Mouse (Mus musculus) forebrain, embryonic 12.5 days (tissue): ENCODE measurements around the gene Tnfrsf22. TPM values are rescaled to one million over a fixed set of nuclear protein-coding genes. Genes with fewer than 3 reads are reported as not detected.
"Not testable (repeated sequence)": the region's sequence is repeated elsewhere in the genome, so short reads cannot be mapped to it uniquely, and the experiment has no call there.

Source experiments
- ATAC-seq: fragments of 200-750 bp; cut with Nextera tagmentation; 2 replicates; pipeline ENCODE4 v1.8.0; 2017; ENCODE audit warnings: moderate TSS enrichment; ENCODE audit not compliant: low FRiP score
- H3K27ac ChIP-seq: fragments of 300-500 bp; sonication (generic); 2 replicates; pipeline ENCODE4 v1.5.1; 2016; ENCODE audit warnings: mild to moderate bottlenecking
- H3K27me3 ChIP-seq: fragments of 300-500 bp; sonication (generic); 2 replicates; pipeline ENCODE4 v1.6.1; 2016; ENCODE audit warnings: mild to moderate bottlenecking
- H3K36me3 ChIP-seq: fragments of 300-500 bp; sonication (generic); replicated peaks from 2 replicates; pipeline ENCODE4 v1.6.1; 2016; ENCODE audit warnings: mild to moderate bottlenecking
- H3K4me1 ChIP-seq: fragments of 300-500 bp; sonication (generic); 2 replicates; pipeline ENCODE4 v1.6.1; 2016
- H3K4me2 ChIP-seq: fragments of 300-500 bp; sonication (generic); 2 replicates; pipeline ENCODE4 v1.6.1; 2016; ENCODE audit warnings: mild to moderate bottlenecking, moderate library complexity
- H3K4me3 ChIP-seq: fragments of 300-500 bp; sonication (generic); replicated peaks from 2 replicates; pipeline ENCODE4 v1.5.1; 2016; ENCODE audit warnings: mild to moderate bottlenecking
- H3K9ac ChIP-seq: fragments of 300-500 bp; sonication (generic); 2 replicates; pipeline ENCODE4 v1.6.1; 2016; ENCODE audit warnings: mild to moderate bottlenecking
- H3K9me3 ChIP-seq: fragments of 300-500 bp; sonication (generic); 2 replicates; pipeline ENCODE4 v1.6.1; 2016
- WGBS: fragments of 180-500 bp; shearing (Covaris S2); methylation state at CpG from one replicate; pipeline ENCODE4 v1.1.7; 2016; 5-methylcytosine and 5-hydroxymethylcytosine counted together
- polyA plus RNA-seq: library from polyadenylated mRNA; unstranded; fragments of >200 nt; fragmentation: Nextera tagmentation; extraction: Ambion mirVana; gene quantifications from 2 replicates; pipeline ENCODE4 v1.2.1, GENCODE M21; 2016

Tnfrsf22 gene
- polyA plus RNA-seq, result 7.7 and 7.8 TPM in 2 replicates

GRCm38 (mm10) chr7:143649034-143649768, at the start of gene Tnfrsf22:
Gene Tnfrsf22, minus strand, starts transcription at chr7:143649661.
- WGBS, result 4% methylated on average over 39 of the region's 39 CpGs
- H3K27ac ChIP-seq, result no peak within 1 kb of the TSS
- peaks cover 8% of the 10 kb centered on the region; the same call in 1 of the 2 replicates for H3K9me3 ChIP-seq
- H3K9ac ChIP-seq, result peak within 1 kb of the TSS; percentile 77
- H3K4me2 ChIP-seq, result peak within 1 kb of the TSS; percentile 87
- no peaks in the 10 kb centered on the region for H3K27me3 ChIP-seq
- H3K4me1 ChIP-seq, result no peaks in the 10 kb centered on the region
- H3K4me3 ChIP-seq, result peak within 1 kb of the TSS; percentile 70
- peak; percentile 98 for ATAC-seq
- no peaks in the 10 kb centered on the region for H3K36me3 ChIP-seq

GRCm38 (mm10) chr7:143696140-143696539, 46.7 kb upstream of the Tnfrsf22 start:
- H3K9ac ChIP-seq, result no peak overlapping the region
- H3K4me2 ChIP-seq, result no peak overlapping the region
- no peak overlapping the region for H3K4me3 ChIP-seq
- H3K27me3 ChIP-seq, result no peaks in the 10 kb centered on the region
- peaks cover 21% of the 10 kb centered on the region for H3K36me3 ChIP-seq
- H3K9me3 ChIP-seq, result 0 out of 2 replicates have a peak, but pooled peaks cover 2% of the 10 kb centered on the region
- H3K27ac ChIP-seq, result no peak overlapping the region
- H3K4me1 ChIP-seq, result no peaks in the 10 kb centered on the region
- WGBS, result 65% methylated on average over 2 of the region's 2 CpGs
- ATAC-seq, result no peak

- Histone ChIP-seq H3K27ac (no peak overlapping the region), H3K27me3 (no peaks in the 10 kb centered on the region), H3K4me2 (no peak overlapping the region), H3K36me3 (peaks cover 24% of the 10 kb centered on the region), H3K4me1 (no peaks in the 10 kb centered on the region), H3K4me3 (no peak overlapping the region), H3K9ac (no peak overlapping the region), H3K9me3 (0 out of 2 replicates have a peak, but pooled peaks cover 2% of the 10 kb centered on the region)
- WGBS, result 92% methylated on average over 7 of the region's 7 CpGs
- ATAC-seq, result no peak
Measured at GRCm38 (mm10) chr7:143694550-143694949, 45.1 kb upstream of the Tnfrsf22 start.

- Histone ChIP-seq H3K4me1 (no peaks in the 10 kb centered on the region), H3K4me2 (no peak overlapping the region), H3K4me3 (no peak overlapping the region), H3K9ac (no peak overlapping the region), H3K9me3 (0 out of 2 replicates have a peak, but pooled peaks cover 2% of the 10 kb centered on the region), H3K27ac (no peak overlapping the region), H3K36me3 (peaks cover 28% of the 10 kb centered on the region), H3K27me3 (no peaks in the 10 kb centered on the region)
- no peak for ATAC-seq
- 89% methylated on average over 12 of the region's 12 CpGs for WGBS
Measured at GRCm38 (mm10) chr7:143692746-143693510, 43.5 kb upstream of the Tnfrsf22 start.

GRCm38 (mm10) chr7:143691909-143692308, 42.4 kb upstream of the Tnfrsf22 start:
- Histone ChIP-seq H3K4me2 (no peak overlapping the region), H3K27ac (no peak overlapping the region), H3K9ac (no peak overlapping the region), H3K27me3 (no peaks in the 10 kb centered on the region), H3K9me3 (0 out of 2 replicates have a peak, but pooled peaks cover 2% of the 10 kb centered on the region), H3K4me3 (no peak overlapping the region), H3K4me1 (no peaks in the 10 kb centered on the region), H3K36me3 (peaks cover 28% of the 10 kb centered on the region)
- 92% methylated on average over 4 of the region's 4 CpGs for WGBS
- ATAC-seq, result no peak

GRCm38 (mm10) chr7:143691181-143691580, 41.7 kb upstream of the Tnfrsf22 start:
- Histone ChIP-seq H3K4me3 (no peak overlapping the region), H3K27ac (no peak overlapping the region), H3K4me2 (no peak overlapping the region), H3K27me3 (no peaks in the 10 kb centered on the region), H3K36me3 (peaks cover 28% of the 10 kb centered on the region), H3K9ac (no peak overlapping the region), H3K9me3 (0 out of 2 replicates have a peak, but pooled peaks cover 2% of the 10 kb centered on the region), H3K4me1 (no peaks in the 10 kb centered on the region)
- WGBS, result 92% methylated on average over 5 of the region's 5 CpGs
- ATAC-seq, result no peak

GRCm38 (mm10) chr7:143689946-143690345, 40.5 kb upstream of the Tnfrsf22 start:
- H3K4me1 ChIP-seq, result no peaks in the 10 kb centered on the region; the same call in 1 of the 2 replicates
- no peak overlapping the region for H3K4me3 ChIP-seq
- H3K9me3 ChIP-seq, result no peaks in the 10 kb centered on the region
- WGBS, result 90% methylated on average over 4 of the region's 4 CpGs
- peaks cover 21% of the 10 kb centered on the region for H3K36me3 ChIP-seq
- ATAC-seq, result no peak
- H3K27me3 ChIP-seq, result peaks cover 6% of the 10 kb centered on the region
- no peak overlapping the region for H3K9ac ChIP-seq
- no peak overlapping the region for H3K4me2 ChIP-seq
- no peak overlapping the region for H3K27ac ChIP-seq

- no peak for ATAC-seq
- no peak overlapping the region for H3K4me2 ChIP-seq
- no peak overlapping the region for H3K27ac ChIP-seq
- H3K9me3 ChIP-seq, result no peaks in the 10 kb centered on the region
- H3K9ac ChIP-seq, result no peak overlapping the region
- peaks cover 6% of the 10 kb centered on the region for H3K27me3 ChIP-seq
- no peaks in the 10 kb centered on the region; the same call in 1 of the 2 replicates for H3K4me1 ChIP-seq
- no peak overlapping the region for H3K4me3 ChIP-seq
- WGBS, result 82% methylated on average over 7 of the region's 7 CpGs
- H3K36me3 ChIP-seq, result peaks cover 17% of the 10 kb centered on the region
Measured at GRCm38 (mm10) chr7:143689481-143689880, 40.0 kb upstream of the Tnfrsf22 start.

GRCm38 (mm10) chr7:143686676-143687075, 37.2 kb upstream of the Tnfrsf22 start:
- not testable (repeated sequence) for H3K27me3 ChIP-seq, H3K4me1 ChIP-seq, ATAC-seq, H3K36me3 ChIP-seq, H3K9me3 ChIP-seq, H3K4me3 ChIP-seq, H3K9ac ChIP-seq, H3K4me2 ChIP-seq, H3K27ac ChIP-seq
- WGBS, result 89% methylated on average over 3 of the region's 3 CpGs

- not testable (repeated sequence) for ATAC-seq, H3K27ac ChIP-seq, H3K4me2 ChIP-seq, H3K4me3 ChIP-seq, H3K27me3 ChIP-seq, H3K9ac ChIP-seq, H3K4me1 ChIP-seq, H3K9me3 ChIP-seq, H3K36me3 ChIP-seq
- 56% methylated on average over 4 of the region's 4 CpGs for WGBS
Measured at GRCm38 (mm10) chr7:143686191-143686590, 36.7 kb upstream of the Tnfrsf22 start.

- Histone ChIP-seq H3K36me3 (peaks cover 7% of the 10 kb centered on the region; the same call in 1 of the 2 replicates), H3K4me1 (no peaks in the 10 kb centered on the region; the same call in 1 of the 2 replicates), H3K27ac (no peak within 1 kb of the TSS), H3K27me3 (peaks cover 6% of the 10 kb centered on the region), H3K9ac (no peak within 1 kb of the TSS), H3K4me3 (peak within 1 kb of the TSS; percentile 40), H3K9me3 (no peaks in the 10 kb centered on the region), H3K4me2 (peak within 1 kb of the TSS; percentile 78)
- peak; percentile 88 for ATAC-seq
- WGBS, result 4% methylated on average over 35 of the region's 35 CpGs
Measured at GRCm38 (mm10) chr7:143685359-143686067, 36.1 kb upstream of the Tnfrsf22 start, which contains the start of gene Tnfrsf23. Gene Tnfrsf23, minus strand, starts transcription at chr7:143685872.

- H3K27ac ChIP-seq, H3K4me1 ChIP-seq, H3K9me3 ChIP-seq, H3K4me2 ChIP-seq, ATAC-seq, H3K27me3 ChIP-seq, H3K36me3 ChIP-seq, H3K9ac ChIP-seq, H3K4me3 ChIP-seq: not testable (repeated sequence)
- 72% methylated on average over 2 of the region's 2 CpGs for WGBS
Measured at GRCm38 (mm10) chr7:143684569-143684968, 35.1 kb upstream of the Tnfrsf22 start.
